Mouse (Mus musculus) liver, adult (tissue): ENCODE data around the gene Acsbg2.

Source experiments
- GATA4 ChIP-seq: IDR thresholded peaks from 2 replicates; pipeline ENCODE4 v1.6.1; 2014; ENCODE audit warnings: mild to moderate bottlenecking, low read length; ENCODE audit not compliant: insufficient replicate concordance

Acsbg2 gene

DNA sequence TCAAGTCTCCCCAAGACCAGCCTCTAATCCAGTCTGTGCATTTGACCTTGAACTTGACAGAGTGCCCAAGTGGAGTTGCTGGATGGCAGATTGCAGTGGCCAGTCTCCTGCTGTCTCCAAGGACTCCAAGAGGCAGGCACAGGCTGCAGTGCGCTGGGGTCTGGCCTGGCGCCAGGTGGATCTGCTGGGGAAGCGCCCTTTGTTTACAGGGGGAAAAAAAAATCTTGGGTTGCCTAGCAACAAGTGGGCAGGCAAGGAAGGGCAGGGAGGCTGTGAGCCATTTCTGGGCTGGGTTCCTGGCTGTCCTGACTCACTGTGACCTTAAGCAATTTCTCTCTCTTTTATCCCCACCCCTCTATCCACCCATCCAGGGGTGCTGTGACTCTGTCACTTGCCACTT lies 64.0 kb downstream of the Acsbg2 start:
- TF ChIP-seq GATA4 = no peak

DNA sequence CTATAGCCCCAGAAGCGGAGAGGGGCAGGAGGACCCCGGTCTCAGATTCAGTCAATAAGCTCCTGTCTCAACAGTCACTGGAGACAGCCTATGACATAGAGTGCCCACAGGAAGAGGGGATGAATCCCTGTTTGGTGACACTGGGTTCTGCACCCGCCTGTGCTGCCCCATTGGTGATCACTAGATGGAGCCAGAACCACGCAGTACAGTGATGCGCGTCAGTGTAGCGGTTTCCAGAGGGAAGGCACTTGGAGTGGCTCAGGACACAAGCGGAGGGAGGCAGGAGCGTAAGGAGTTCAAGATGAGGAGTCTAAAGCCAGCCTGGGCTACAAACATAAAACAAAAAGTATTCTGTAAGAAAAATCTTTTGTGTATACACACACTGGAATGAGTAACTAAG lies 65.7 kb downstream of the Acsbg2 start:
- no peak for TF ChIP-seq GATA4

DNA sequence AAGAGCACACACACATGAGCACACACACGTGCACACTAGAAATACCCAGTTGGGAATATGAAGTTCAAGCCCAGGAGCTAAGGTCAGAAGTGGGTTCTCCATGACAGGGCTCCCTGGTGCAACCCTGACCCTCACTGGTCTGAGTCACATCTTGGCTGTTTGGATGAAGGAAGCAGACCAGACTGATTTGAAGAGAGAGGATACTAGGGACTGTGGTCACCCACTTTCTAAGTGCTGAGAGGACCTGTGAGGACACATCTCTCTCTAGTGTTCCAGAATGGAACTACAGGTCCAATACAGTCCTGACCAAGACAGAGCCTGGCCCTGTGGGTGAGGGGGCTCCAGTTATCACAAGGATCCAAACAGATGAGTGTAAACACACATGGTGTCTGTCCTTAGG lies 68.5 kb downstream of the Acsbg2 start:
- no peak for TF ChIP-seq GATA4

DNA sequence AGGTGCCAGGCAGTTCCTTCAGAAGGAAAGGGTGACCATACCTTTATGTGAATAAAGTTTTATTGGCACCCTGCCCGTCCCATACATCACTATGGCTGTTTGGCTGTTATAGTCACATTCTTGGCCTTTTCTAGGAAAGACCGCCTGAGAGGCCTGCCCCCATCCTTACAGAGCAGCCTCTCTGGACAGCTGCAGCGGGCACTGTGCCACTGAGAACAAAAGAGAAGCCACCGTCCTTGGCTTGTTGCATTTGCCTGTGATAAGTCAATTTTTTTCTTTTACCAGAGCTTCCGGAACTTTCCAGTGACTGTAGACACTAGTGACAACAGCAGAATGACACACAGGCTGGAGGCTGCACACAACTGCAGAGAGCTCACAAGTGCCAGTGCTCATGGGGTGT lies 69.3 kb downstream of the Acsbg2 start:
- no peak for TF ChIP-seq GATA4

DNA sequence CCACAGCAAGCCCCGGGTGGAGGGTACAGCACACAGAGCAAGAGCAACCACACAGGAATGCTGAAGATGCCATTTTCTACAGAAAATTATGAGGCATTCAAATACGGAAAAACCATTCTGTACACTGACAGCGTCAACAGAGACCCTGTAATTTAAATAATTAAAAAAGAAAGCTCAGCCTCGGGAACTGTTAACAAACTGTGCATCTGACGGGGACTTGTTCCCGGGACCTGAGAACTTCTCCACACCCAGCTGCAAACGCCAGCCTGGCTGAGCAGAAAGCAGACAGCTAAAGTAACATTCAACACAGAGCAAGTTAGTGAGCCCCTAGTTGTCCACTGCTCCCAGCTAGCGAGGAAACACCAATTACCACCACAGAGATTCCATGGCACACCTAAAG lies 72.2 kb downstream of the Acsbg2 start:
- TF ChIP-seq GATA4 = no peak

DNA sequence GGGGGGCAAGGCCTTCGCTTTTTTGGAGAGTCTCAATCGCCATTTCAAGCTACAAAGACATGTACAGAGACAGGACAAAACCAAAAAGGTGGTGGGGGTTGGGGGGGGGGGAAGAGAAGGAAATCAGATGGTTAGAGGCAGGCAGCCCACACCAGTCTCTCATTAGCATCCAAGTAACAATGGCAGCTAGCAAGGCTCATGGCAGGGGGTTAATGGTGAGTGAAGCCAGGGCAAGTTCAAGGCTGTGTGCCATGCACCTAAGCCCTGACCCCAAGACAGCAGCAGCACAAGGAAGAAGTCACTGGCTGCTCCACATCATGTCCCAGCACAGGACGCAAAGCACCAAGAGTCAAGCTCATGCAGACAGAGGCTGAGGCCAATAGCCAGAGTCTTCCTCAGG lies 75.0 kb downstream of the Acsbg2 start:
- no peak for TF ChIP-seq GATA4

DNA sequence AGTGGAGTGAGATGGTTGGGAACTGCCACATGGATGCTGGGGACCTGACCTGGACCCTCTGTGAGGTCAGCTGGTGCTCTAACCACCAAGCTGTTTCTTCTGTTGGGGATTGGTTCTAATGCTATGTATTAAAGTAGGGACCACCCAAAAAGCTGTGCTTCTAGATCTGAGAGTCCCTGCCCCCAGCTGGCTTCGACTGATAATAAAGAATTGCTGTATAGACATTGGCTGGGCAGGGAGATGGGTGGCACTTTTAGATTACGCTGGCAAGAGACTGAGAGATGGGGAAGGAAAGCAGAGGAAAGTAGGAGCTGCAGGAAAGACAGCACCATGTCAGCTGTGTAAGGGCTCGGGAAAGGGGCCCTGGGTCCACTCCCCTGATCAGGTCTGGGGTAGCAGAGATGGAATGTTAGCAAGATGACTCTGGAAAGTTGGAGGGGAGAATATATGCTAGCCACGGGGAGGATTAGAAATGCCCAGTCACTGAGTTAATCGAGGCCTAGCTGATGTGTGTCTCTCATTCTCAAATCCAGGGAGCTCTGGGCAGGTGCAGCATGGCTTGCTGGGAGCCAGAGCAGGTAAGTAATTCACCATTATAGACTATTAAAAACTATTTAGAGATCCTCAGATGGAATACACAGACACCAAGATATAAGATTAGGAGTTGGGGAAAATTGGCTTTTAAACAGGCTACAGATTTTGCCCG lies 80.5 kb downstream of the Acsbg2 start:
- no peak for TF ChIP-seq GATA4
